Mouse (Mus musculus) myocyte (in vitro differentiated cells): ENCODE data around the gene Zfp354c.

ENCODE experiments used
- CEBPB ChIP-seq: IDR thresholded peaks from 2 replicates; pipeline ENCODE4 v1.6.1; 2011; ENCODE audit warnings: mild to moderate bottlenecking, moderate library complexity; ENCODE audit not compliant: poor library complexity, insufficient read depth, severe bottlenecking
- MYOD1 ChIP-seq, 3 experiments: IDR thresholded peaks; one replicate each; pipeline ENCODE4 v1.6.1; 2011; ENCODE audit warnings: control low read depth in 2 of 3, low read depth in 2 of 3, mild to moderate bottlenecking in 2 of 3, moderate library complexity in 1 of 3; ENCODE audit not compliant: insufficient read length in 2 of 3, control insufficient read depth in 1 of 3
- MYOG ChIP-seq, 3 experiments: IDR thresholded peaks; one replicate each; pipeline ENCODE4 v1.6.1; 2011; ENCODE audit warnings: control low read depth in 2 of 3, low read depth in 2 of 3, mild to moderate bottlenecking in 2 of 3; ENCODE audit not compliant: insufficient read length in 2 of 3, control insufficient read depth in 1 of 3, insufficient read depth in 1 of 3
- POLR2A ChIP-seq: IDR thresholded peaks from one replicate; pipeline ENCODE4 v1.6.1; 2011; ENCODE audit warnings: low read depth, mild to moderate bottlenecking, control low read depth, moderate library complexity; ENCODE audit not compliant: insufficient read length
- TCF12 ChIP-seq: IDR thresholded peaks from one replicate; pipeline ENCODE4 v1.6.1; 2011; ENCODE audit warnings: mild to moderate bottlenecking, control low read depth; ENCODE audit not compliant: poor library complexity, insufficient read depth, severe bottlenecking

DNA sequence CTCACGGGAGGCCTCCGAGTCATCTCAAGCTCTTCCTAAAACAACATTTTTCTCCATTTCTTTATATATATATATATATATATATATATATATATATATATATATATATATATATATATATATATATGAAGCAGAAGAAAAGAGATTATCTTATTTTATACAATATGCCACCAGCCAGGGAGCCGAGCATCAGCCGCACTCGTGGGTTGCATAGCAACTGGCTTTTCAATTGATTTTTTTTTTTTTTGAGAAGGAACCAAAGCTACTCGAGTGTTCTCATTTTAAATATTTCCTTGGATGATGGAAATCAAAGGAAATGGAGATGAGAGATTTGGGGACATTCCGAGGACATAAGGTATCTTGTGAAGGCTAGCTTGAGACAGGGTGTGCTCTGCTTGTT is 61.1 kb downstream of the Zfp354c start:
- TF ChIP-seq CEBPB = no peak
- TF ChIP-seq POLR2A = no peak
- TF ChIP-seq MYOG (IDR thresholded peaks at IDR 0.05; ENCODE audit: control insufficient read depth in 1 of 3, insufficient read depth in 1 of 3, insufficient read length in 2 of 3, low read depth in 2 of 3) = no peak
- no peak for TF ChIP-seq MYOD1 (IDR thresholded peaks at IDR 0.05; ENCODE audit: control insufficient read depth in 1 of 3, insufficient read length in 2 of 3, low read depth in 2 of 3)
- no peak for TF ChIP-seq TCF12
